Mouse (Mus musculus): ENCODE data around the gene Cmtr1. TPM values are rescaled to one million over a fixed set of nuclear protein-coding genes. Genes with fewer than 3 reads are reported as not detected.

The Cmtr1 gene
- polyA plus RNA-seq, 2 experiments: 54.3 to 95.8 TPM

GRCm38 (mm10) chr17:29658249-29658648, 2.1 kb upstream of the Cmtr1 start:
- WGBS: 77% methylated on average over 2 of the region's 2 CpGs
- Histone ChIP-seq H3K4me1 (ENCODE audit: control insufficient read depth, insufficient read depth, low read length) (peaks cover 3% of the 10 kb centered on the region; the same call in 1 of the 2 replicates), H3K27ac (replicated peaks; ENCODE audit: low read depth, low read length) (no peak overlapping the region), H3K4me2 (replicated peaks; ENCODE audit: low read depth, low read length, severe bottlenecking) (no peak overlapping the region), H3K4me3 (replicated peaks; ENCODE audit: low read length) (no peak overlapping the region), H3K9me3 (ENCODE audit: control insufficient read depth, low read length) (no peaks in the 10 kb centered on the region), H3K27me3 (ENCODE audit: control insufficient read depth, insufficient read depth, low read length) (no peaks in the 10 kb centered on the region), H3K9ac (ENCODE audit: low read depth, low read length, severe bottlenecking) (no peak overlapping the region), H3K36me3 (ENCODE audit: control insufficient read depth, insufficient read depth, low read length) (no peaks in the 10 kb centered on the region)
- ATAC-seq (ENCODE audit: low FRiP score, low read depth) (no peak), DNase-seq (ENCODE audit: low spot score) (no peak)
- no peak for TF ChIP-seq POLR2A (IDR thresholded peaks at IDR 0.05; ENCODE audit: borderline replicate concordance, extremely low read depth, insufficient read depth, insufficient read length)

- H3K4me2 ChIP-seq (replicated peaks; ENCODE audit: low read depth, low read length, severe bottlenecking): peak overlapping the region; percentile 54
- peak overlapping the region; percentile 81 for H3K27ac ChIP-seq (replicated peaks; ENCODE audit: low read depth, low read length)
- H3K9me3 ChIP-seq (ENCODE audit: control insufficient read depth, low read length): no peaks in the 10 kb centered on the region
- peaks cover 19% of the 10 kb centered on the region for H3K36me3 ChIP-seq (ENCODE audit: control insufficient read depth, insufficient read depth, low read length)
- peak overlapping the region; percentile 84 for H3K4me3 ChIP-seq (replicated peaks; ENCODE audit: low read length)
- peak overlapping the region; percentile 97 for H3K9ac ChIP-seq (ENCODE audit: low read depth, low read length, severe bottlenecking)
- H3K27me3 ChIP-seq (ENCODE audit: control insufficient read depth, insufficient read depth, low read length): no peaks in the 10 kb centered on the region
- TF ChIP-seq POLR2A (IDR thresholded peaks at IDR 0.05; ENCODE audit: borderline replicate concordance, extremely low read depth, insufficient read depth, insufficient read length): 0 out of 2 replicates have a peak, but pooled peaks have one; percentile 12
- ATAC-seq (ENCODE audit: low FRiP score, low read depth) (peak; percentile 60), DNase-seq (ENCODE audit: low spot score) (no peak)
- WGBS: under 1% methylated on average over 27 of the region's 41 CpGs
- H3K4me1 ChIP-seq (ENCODE audit: control insufficient read depth, insufficient read depth, low read length): peaks cover 3% of the 10 kb centered on the region; the same call in 1 of the 2 replicates
These were observed 482 bp downstream of the Cmtr1 start for GRCm38 (mm10) chr17:29660762-29661391.

GRCm38 (mm10) chr17:29662145-29662544, 1.8 kb downstream of the Cmtr1 start:
- H3K36me3 ChIP-seq (ENCODE audit: control insufficient read depth, insufficient read depth, low read length): peaks cover 28% of the 10 kb centered on the region
- no peaks in the 10 kb centered on the region for H3K27me3 ChIP-seq (ENCODE audit: control insufficient read depth, insufficient read depth, low read length)
- H3K27ac ChIP-seq (replicated peaks; ENCODE audit: low read depth, low read length): no peak overlapping the region
- no peak for DNase-seq (ENCODE audit: low spot score)
- no peak overlapping the region for H3K9ac ChIP-seq (ENCODE audit: low read depth, low read length, severe bottlenecking)
- no peaks in the 10 kb centered on the region for H3K9me3 ChIP-seq (ENCODE audit: control insufficient read depth, low read length)
- no peak for TF ChIP-seq POLR2A (IDR thresholded peaks at IDR 0.05; ENCODE audit: borderline replicate concordance, extremely low read depth, insufficient read depth, insufficient read length)
- H3K4me3 ChIP-seq (replicated peaks; ENCODE audit: low read length): no peak overlapping the region
- H3K4me1 ChIP-seq (ENCODE audit: control insufficient read depth, insufficient read depth, low read length): peaks cover 3% of the 10 kb centered on the region; the same call in 1 of the 2 replicates
- H3K4me2 ChIP-seq (replicated peaks; ENCODE audit: low read depth, low read length, severe bottlenecking): no peak overlapping the region
- no peak for ATAC-seq (ENCODE audit: low FRiP score, low read depth)
- WGBS: 74% methylated on average over 6 of the region's 6 CpGs

GRCm38 (mm10) chr17:29668051-29668986, 7.9 kb downstream of the Cmtr1 start:
- H3K27ac ChIP-seq (replicated peaks; ENCODE audit: low read depth, low read length): no peak overlapping the region
- 75% methylated on average over 10 of the region's 10 CpGs for WGBS
- DNase-seq (ENCODE audit: low spot score): no peak

GRCm38 (mm10) chr17:29669030-29669429, 8.6 kb downstream of the Cmtr1 start:
- Histone ChIP-seq H3K4me1 (ENCODE audit: control insufficient read depth, insufficient read depth, low read length) (no peaks in the 10 kb centered on the region), H3K36me3 (ENCODE audit: control insufficient read depth, insufficient read depth, low read length) (peaks cover 73% of the 10 kb centered on the region), H3K27ac (replicated peaks; ENCODE audit: low read depth, low read length) (no peak overlapping the region), H3K27me3 (ENCODE audit: control insufficient read depth, insufficient read depth, low read length) (no peaks in the 10 kb centered on the region), H3K4me3 (replicated peaks; ENCODE audit: low read length) (no peak overlapping the region), H3K4me2 (replicated peaks; ENCODE audit: low read depth, low read length, severe bottlenecking) (no peak overlapping the region), H3K9ac (ENCODE audit: low read depth, low read length, severe bottlenecking) (no peak overlapping the region), H3K9me3 (ENCODE audit: control insufficient read depth, low read length) (no peaks in the 10 kb centered on the region)
- TF ChIP-seq POLR2A (IDR thresholded peaks at IDR 0.05; ENCODE audit: borderline replicate concordance, extremely low read depth, insufficient read depth, insufficient read length): no peak
- no peak for DNase-seq (ENCODE audit: low spot score)
- ATAC-seq (ENCODE audit: low FRiP score, low read depth): no peak
- 93% methylated on average over 4 of the region's 4 CpGs for WGBS

More at GRCm38 (mm10) chr17:29668051-29668986, 7.9 kb downstream of the Cmtr1 start:
- H3K9me3 ChIP-seq (ENCODE audit: control insufficient read depth, low read length): no peaks in the 10 kb centered on the region
- H3K36me3 ChIP-seq (ENCODE audit: control insufficient read depth, insufficient read depth, low read length): peaks cover 68% of the 10 kb centered on the region
- no peaks in the 10 kb centered on the region for H3K4me1 ChIP-seq (ENCODE audit: control insufficient read depth, insufficient read depth, low read length)
- H3K27me3 ChIP-seq (ENCODE audit: control insufficient read depth, insufficient read depth, low read length): no peaks in the 10 kb centered on the region
- TF ChIP-seq POLR2A (IDR thresholded peaks at IDR 0.05; ENCODE audit: borderline replicate concordance, extremely low read depth, insufficient read depth, insufficient read length): no peak
- no peak overlapping the region for H3K4me3 ChIP-seq (replicated peaks; ENCODE audit: low read length)
- H3K4me2 ChIP-seq (replicated peaks; ENCODE audit: low read depth, low read length, severe bottlenecking): no peak overlapping the region
- ATAC-seq (ENCODE audit: low FRiP score, low read depth): no peak
- peak overlapping the region; percentile 21; the same call in 1 of the 2 replicates for H3K9ac ChIP-seq (ENCODE audit: low read depth, low read length, severe bottlenecking)

Measured in limb, embryonic 14.5 days (tissue).